Mouse (Mus musculus) hindbrain, embryonic 14.5 days (tissue): ENCODE measurements at regions not wholly inside any gene's neighbourhood (a gene's known extent, or its start where the extent isn't known, plus 50 kb on each side); places are given as distances from the start of the nearest gene placed in this dataset.
A peak's percentile ranks its signal among the peaks of the same experiment; 100 is the strongest.

Source experiments
- ATAC-seq: fragments of 200-750 bp; cut with Nextera tagmentation; 2 replicates; pipeline ENCODE4 v1.8.0; 2017; ENCODE audit warnings: moderate number of reproducible peaks, mild to moderate bottlenecking, moderate TSS enrichment, moderate library complexity; ENCODE audit not compliant: low FRiP score
- DNase-seq: peaks from one replicate; pipeline ENCODE4 v3.0.0-alpha.2; 2015; ENCODE audit warnings: low spot score
- H3K27ac ChIP-seq: fragments of 300-500 bp; sonication (generic); 2 replicates; pipeline ENCODE4 v1.5.1; 2014; ENCODE audit warnings: mild to moderate bottlenecking, moderate library complexity
- H3K27me3 ChIP-seq: fragments of 300-500 bp; sonication (generic); 2 replicates; pipeline ENCODE4 v1.6.1; 2014; ENCODE audit warnings: mild to moderate bottlenecking, low read length, mixed read lengths; ENCODE audit not compliant: control insufficient read depth, insufficient read depth
- H3K36me3 ChIP-seq: fragments of 300-500 bp; sonication (generic); replicated peaks from 2 replicates; pipeline ENCODE4 v1.6.1; 2014; ENCODE audit not compliant: control insufficient read depth, insufficient read depth
- H3K4me1 ChIP-seq: fragments of 300-500 bp; sonication (generic); replicated peaks from 2 replicates; pipeline ENCODE4 v1.6.1; 2014; ENCODE audit warnings: antibody characterized with exemption, low read length, mixed read lengths; ENCODE audit not compliant: control insufficient read depth, insufficient read depth
- H3K4me2 ChIP-seq: fragments of 300-500 bp; sonication (generic); replicated peaks from 2 replicates; pipeline ENCODE4 v1.6.1; 2014; ENCODE audit warnings: mild to moderate bottlenecking, moderate library complexity
- H3K4me3 ChIP-seq: fragments of 300-500 bp; sonication (generic); replicated peaks from 2 replicates; pipeline ENCODE4 v1.5.1; 2014; ENCODE audit warnings: mild to moderate bottlenecking, low read length
- H3K9ac ChIP-seq: fragments of 300-500 bp; sonication (generic); 2 replicates; pipeline ENCODE4 v1.6.1; 2014
- H3K9me3 ChIP-seq: fragments of 300-500 bp; sonication (generic); 2 replicates; pipeline ENCODE4 v1.6.1; 2016; ENCODE audit warnings: low read length; ENCODE audit not compliant: control insufficient read depth
- WGBS: fragments of 180-500 bp; shearing (Covaris S2); extraction: QIAGEN DNeasy Blood & Tissue Kit; methylation state at CpG from one replicate; pipeline ENCODE4 v1.1.7; 2014; 5-methylcytosine and 5-hydroxymethylcytosine counted together

GRCm38 (mm10) chr11:38067682-38068081 lies 831.9 kb upstream of the Tenm2 start:
- WGBS, result 14% methylated on average over 1 of the region's 1 CpGs
- no peak overlapping the region for H3K9ac ChIP-seq
- H3K27ac ChIP-seq, result no peak overlapping the region
- no peaks in the 10 kb centered on the region; the same call in 1 of the 2 replicates for H3K27me3 ChIP-seq
- H3K9me3 ChIP-seq, result no peaks in the 10 kb centered on the region
- H3K4me1 ChIP-seq, result no peaks in the 10 kb centered on the region
- H3K4me3 ChIP-seq, result no peak overlapping the region
- H3K4me2 ChIP-seq, result no peak overlapping the region
- ATAC-seq (no peak), DNase-seq (no peak)
- no peaks in the 10 kb centered on the region for H3K36me3 ChIP-seq

DNA sequence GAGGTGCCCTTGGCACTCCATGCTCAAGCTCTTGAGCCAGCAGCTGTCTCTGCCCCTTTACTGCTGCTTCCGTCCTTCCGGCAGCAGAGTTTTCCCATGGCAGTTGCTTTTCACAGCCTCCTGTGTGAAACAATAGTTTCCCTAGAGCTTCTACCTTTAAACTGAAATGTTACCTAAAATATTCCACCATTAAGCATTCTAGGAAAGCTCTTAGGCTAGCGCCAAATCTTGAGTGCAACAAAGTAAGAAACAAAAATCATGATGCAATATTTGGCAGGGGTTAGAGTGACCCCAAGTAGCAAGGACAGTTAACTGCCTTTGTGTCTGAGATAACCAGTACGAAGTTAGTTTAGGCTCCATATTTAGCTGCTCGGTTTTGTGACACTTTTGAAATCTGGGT lies 830.3 kb upstream of the Tenm2 start:
- no peaks in the 10 kb centered on the region for H3K36me3 ChIP-seq
- DNase-seq (no peak), ATAC-seq (no peak)
- H3K27me3 ChIP-seq, result no peaks in the 10 kb centered on the region; the same call in 1 of the 2 replicates
- H3K4me1 ChIP-seq, result no peaks in the 10 kb centered on the region
- no peak overlapping the region for H3K4me3 ChIP-seq
- H3K27ac ChIP-seq, result no peak overlapping the region
- 85% methylated on average over 5 of the region's 5 CpGs for WGBS
- no peaks in the 10 kb centered on the region for H3K9me3 ChIP-seq
- H3K4me2 ChIP-seq, result no peak overlapping the region
- no peak overlapping the region for H3K9ac ChIP-seq

- no peak overlapping the region for H3K4me3 ChIP-seq
- H3K9ac ChIP-seq, result no peak overlapping the region
- WGBS, result 78% methylated on average over 2 of the region's 2 CpGs
- H3K27ac ChIP-seq, result no peak overlapping the region
- H3K36me3 ChIP-seq, result no peaks in the 10 kb centered on the region
- H3K9me3 ChIP-seq, result no peaks in the 10 kb centered on the region
- H3K27me3 ChIP-seq, result no peaks in the 10 kb centered on the region
- no peak overlapping the region for H3K4me2 ChIP-seq
- ATAC-seq, result no peak
- DNase-seq, result no peak
- H3K4me1 ChIP-seq, result no peaks in the 10 kb centered on the region
These were observed 824.3 kb upstream of the Tenm2 start for GRCm38 (mm10) chr11:38060105-38060504.

- Histone ChIP-seq H3K27me3 (no peaks in the 10 kb centered on the region), H3K36me3 (no peaks in the 10 kb centered on the region), H3K9ac (no peak overlapping the region), H3K27ac (no peak overlapping the region), H3K9me3 (no peaks in the 10 kb centered on the region), H3K4me2 (no peak overlapping the region), H3K4me3 (no peak overlapping the region), H3K4me1 (no peaks in the 10 kb centered on the region)
- DNase-seq (no peak), ATAC-seq (no peak)
- 66% methylated on average over 2 of the region's 2 CpGs for WGBS
These were observed 823.1 kb upstream of the Tenm2 start for GRCm38 (mm10) chr11:38058896-38059295.

DNA sequence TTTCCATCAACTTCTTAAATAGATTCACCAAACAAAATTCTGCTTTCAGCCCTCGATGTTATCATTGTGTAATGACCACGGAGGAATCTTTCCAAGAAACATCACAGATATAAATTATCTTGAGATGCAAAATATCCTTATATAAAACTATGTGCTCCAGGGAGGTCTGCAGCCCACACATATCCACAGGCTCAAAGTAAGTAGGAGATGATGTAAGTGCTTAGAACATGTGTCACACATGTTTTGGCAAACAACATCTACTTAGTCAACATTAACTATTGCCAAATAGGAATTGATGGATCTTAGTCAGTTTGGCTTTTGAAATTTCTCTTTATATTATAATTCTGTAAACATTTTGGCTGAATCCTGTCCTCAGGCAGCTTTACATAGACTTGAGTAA lies 800.8 kb upstream of the Tenm2 start:
- no peak for ATAC-seq
- Histone ChIP-seq H3K4me2 (no peak overlapping the region), H3K36me3 (no peaks in the 10 kb centered on the region), H3K4me1 (no peaks in the 10 kb centered on the region), H3K4me3 (no peak overlapping the region), H3K9ac (no peak overlapping the region), H3K27ac (no peak overlapping the region), H3K9me3 (no peaks in the 10 kb centered on the region), H3K27me3 (no peaks in the 10 kb centered on the region)
- no peak for DNase-seq
- WGBS, result 86% methylated on average over 2 of the region's 2 CpGs

GRCm38 (mm10) chr11:38034526-38035286 lies 798.9 kb upstream of the Tenm2 start:
- Histone ChIP-seq H3K4me3 (no peak overlapping the region), H3K9ac (no peak overlapping the region), H3K4me2 (no peak overlapping the region), H3K4me1 (no peaks in the 10 kb centered on the region), H3K9me3 (no peaks in the 10 kb centered on the region), H3K27ac (no peak overlapping the region), H3K36me3 (no peaks in the 10 kb centered on the region), H3K27me3 (no peaks in the 10 kb centered on the region)
- WGBS, result 52% methylated on average over 2 of the region's 2 CpGs
- DNase-seq (no peak), ATAC-seq (no peak)

DNA sequence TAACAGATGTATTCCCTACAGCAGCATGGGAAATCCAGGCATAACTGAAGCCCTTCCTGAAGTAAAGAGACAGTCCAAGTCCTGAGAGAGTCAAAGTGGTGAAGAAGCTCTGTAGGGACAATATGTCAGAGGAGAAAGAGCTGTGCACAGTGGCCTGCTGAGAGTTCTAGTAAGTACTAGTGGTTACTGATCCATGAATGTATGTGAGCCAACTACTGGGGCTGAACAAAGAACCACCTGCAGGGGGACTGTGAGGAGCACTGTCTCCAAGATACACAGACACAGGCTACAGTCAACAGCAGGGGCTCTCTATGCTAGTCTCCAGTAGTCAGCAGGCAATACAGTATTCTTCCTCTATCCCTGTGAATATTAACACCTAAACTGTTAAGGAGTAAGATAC lies 785.9 kb upstream of the Tenm2 start:
- no peaks in the 10 kb centered on the region for H3K9me3 ChIP-seq
- H3K27ac ChIP-seq, result no peak overlapping the region
- H3K4me2 ChIP-seq, result no peak overlapping the region
- no peaks in the 10 kb centered on the region for H3K27me3 ChIP-seq
- H3K4me1 ChIP-seq, result no peaks in the 10 kb centered on the region
- DNase-seq (no peak), ATAC-seq (no peak)
- H3K36me3 ChIP-seq, result no peaks in the 10 kb centered on the region
- no peak overlapping the region for H3K4me3 ChIP-seq
- H3K9ac ChIP-seq, result no peak overlapping the region

DNA sequence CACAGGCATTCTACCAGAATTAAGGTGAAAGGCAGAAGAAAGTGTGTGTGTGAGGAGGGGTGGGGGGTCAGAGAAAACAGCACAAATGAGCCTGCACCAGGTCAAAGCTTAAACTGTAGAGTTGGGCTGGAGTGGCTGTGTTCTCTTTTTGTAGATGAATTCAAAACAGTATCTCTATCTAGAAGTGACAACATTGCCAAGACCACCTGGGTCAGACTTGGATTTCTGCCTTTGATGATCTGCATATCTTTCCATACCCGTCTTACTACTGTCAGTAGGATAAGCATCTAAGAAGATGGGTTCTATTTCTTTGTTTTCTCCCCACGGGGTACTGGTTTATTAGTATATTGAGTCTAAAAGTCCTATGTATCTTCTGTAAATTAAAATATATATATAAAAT lies 742.4 kb upstream of the Tenm2 start:
- H3K9ac ChIP-seq, result no peak overlapping the region
- H3K36me3 ChIP-seq, result no peaks in the 10 kb centered on the region
- H3K9me3 ChIP-seq, result no peaks in the 10 kb centered on the region
- 90% methylated on average over 2 of the region's 2 CpGs for WGBS
- H3K27ac ChIP-seq, result no peak overlapping the region
- H3K27me3 ChIP-seq, result no peaks in the 10 kb centered on the region
- no peak overlapping the region for H3K4me3 ChIP-seq
- no peaks in the 10 kb centered on the region for H3K4me1 ChIP-seq
- DNase-seq (no peak), ATAC-seq (no peak)
- H3K4me2 ChIP-seq, result no peak overlapping the region

GRCm38 (mm10) chr11:37936439-37937134 lies 700.8 kb upstream of the Tenm2 start:
- no peaks in the 10 kb centered on the region for H3K9me3 ChIP-seq
- H3K36me3 ChIP-seq, result no peaks in the 10 kb centered on the region
- no peak for DNase-seq
- no peaks in the 10 kb centered on the region for H3K27me3 ChIP-seq
- ATAC-seq, result peak; percentile 65; the same call in 1 of the 2 replicates
- 0 out of 2 replicates have a peak, but pooled peaks cover 2% of the 10 kb centered on the region for H3K4me1 ChIP-seq
- no peak overlapping the region for H3K4me2 ChIP-seq
- 42% methylated on average over 5 of the region's 5 CpGs for WGBS
- no peak overlapping the region for H3K4me3 ChIP-seq
- H3K9ac ChIP-seq, result no peak overlapping the region
- H3K27ac ChIP-seq, result no peak overlapping the region
